Mouse (Mus musculus) erythroblast, embryonic 14.5 days (primary cell): ENCODE data around the gene B3gnt3. TPM values are rescaled to one million over a fixed set of nuclear protein-coding genes. Genes with fewer than 3 reads are reported as not detected.

Source experiments
- H3K27me3 ChIP-seq: 2 replicates; pipeline ENCODE4 v1.6.1; 2012; ENCODE audit warnings: inconsistent platforms; ENCODE audit not compliant: control insufficient read depth
- H3K36me3 ChIP-seq: 2 replicates; pipeline ENCODE4 v1.6.1; 2012; ENCODE audit warnings: mild to moderate bottlenecking, inconsistent platforms; ENCODE audit not compliant: control insufficient read depth
- H3K4me1 ChIP-seq: 2 replicates; pipeline ENCODE4 v1.6.1; 2012; ENCODE audit warnings: inconsistent platforms; ENCODE audit not compliant: control insufficient read depth
- H3K4me3 ChIP-seq: replicated peaks from 2 replicates; pipeline ENCODE3; 2012; ENCODE audit warnings: moderate library complexity, mild to moderate bottlenecking, inconsistent platforms
- H3K9me3 ChIP-seq: 2 replicates; pipeline ENCODE4 v1.6.1; 2012; ENCODE audit warnings: low read length, inconsistent platforms, mixed read lengths; ENCODE audit not compliant: control insufficient read depth
- GATA1 ChIP-seq: IDR thresholded peaks from 2 replicates; pipeline ENCODE4 v1.6.1; 2012; ENCODE audit warnings: low read length, inconsistent platforms, mixed read lengths
- TAL1 ChIP-seq: IDR thresholded peaks from 3 replicates; pipeline ENCODE4 v1.6.1; 2012; ENCODE audit warnings: low read length, inconsistent platforms, mixed read lengths
- polyA plus RNA-seq: library from polyadenylated mRNA; stranded (reverse); fragments of >175 nt; gene quantifications from 2 replicates; pipeline ENCODE4 v1.2.3, GENCODE M21; 2012

B3gnt3 gene
- polyA plus RNA-seq, 1 experiment, result 3.4 TPM

DNA sequence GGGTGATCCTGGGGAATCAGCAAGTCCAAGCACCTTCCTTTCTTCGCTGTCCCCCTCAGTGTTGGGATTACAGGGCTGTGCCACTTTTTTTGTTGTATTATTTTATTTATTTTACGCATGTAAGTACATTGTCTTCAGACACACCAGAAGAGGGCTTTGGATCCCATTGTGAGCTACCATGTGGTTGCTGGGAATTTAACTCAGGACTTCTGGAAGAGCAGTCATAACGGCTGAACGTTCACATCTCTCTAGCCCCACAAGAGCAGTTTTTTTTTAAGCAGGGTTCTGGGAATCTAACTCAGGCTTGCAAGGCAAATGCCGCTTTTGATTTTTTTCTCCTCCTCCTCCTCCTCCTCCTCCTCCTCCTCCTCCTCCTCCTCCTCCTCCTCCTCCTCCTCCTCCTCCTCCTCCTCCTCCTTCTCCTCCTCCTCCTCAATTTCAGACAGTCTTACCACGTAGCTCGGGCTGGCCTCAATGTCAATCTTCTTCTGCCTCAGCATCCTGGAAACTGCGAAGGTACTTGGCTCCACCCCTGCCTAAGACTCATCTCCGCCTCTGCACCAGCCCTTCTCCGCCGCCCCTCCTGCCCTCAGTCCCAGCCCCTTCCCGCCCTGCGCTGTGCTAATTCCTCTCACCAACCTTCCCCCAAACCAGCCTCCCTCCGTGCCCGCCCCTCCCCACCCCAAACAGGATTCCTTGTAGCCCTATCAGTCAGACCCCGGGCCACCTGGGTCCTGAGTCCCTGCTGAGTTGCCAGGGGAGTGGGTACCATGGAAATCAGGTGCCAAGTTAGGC lies 27.4 kb upstream of the B3gnt3 start:
- TF ChIP-seq GATA1, result no peak
- TF ChIP-seq TAL1, result no peak
- peaks cover 41% of the 10 kb centered on the region for H3K4me1 ChIP-seq
- H3K27me3 ChIP-seq, result peaks cover 42% of the 10 kb centered on the region
- H3K4me3 ChIP-seq, result no peak overlapping the region
- H3K9me3 ChIP-seq, result no peaks in the 10 kb centered on the region
- H3K36me3 ChIP-seq, result no peaks in the 10 kb centered on the region

DNA sequence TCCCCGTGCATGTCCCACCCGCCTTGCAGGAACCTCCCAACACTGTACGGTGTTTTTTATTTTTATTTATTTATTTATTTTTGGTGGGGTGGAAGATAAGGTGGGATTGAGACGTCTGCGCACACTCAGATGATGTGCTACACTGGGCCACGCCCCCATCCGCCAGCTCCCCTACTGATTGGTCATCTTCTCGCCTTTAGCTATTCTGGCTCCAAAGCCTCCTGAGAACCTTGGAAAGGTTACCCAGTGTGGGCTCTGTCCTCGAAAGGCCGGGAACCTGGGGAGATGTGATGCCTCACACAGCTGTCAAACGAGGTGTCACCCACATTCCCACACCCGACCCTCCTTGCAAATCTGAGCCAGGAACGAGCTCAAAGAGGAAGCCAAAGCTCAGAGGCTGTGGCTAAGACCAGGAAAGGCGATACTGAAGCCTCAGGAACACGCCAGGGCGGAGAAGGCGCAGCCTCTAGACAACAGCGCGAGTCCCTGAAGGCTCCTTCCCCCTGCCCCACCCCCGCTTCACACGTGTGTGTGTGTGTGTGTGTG lies 26.7 kb upstream of the B3gnt3 start:
- Histone ChIP-seq H3K4me3 (peak overlapping the region; percentile 44), H3K4me1 (peaks cover 48% of the 10 kb centered on the region), H3K36me3 (no peaks in the 10 kb centered on the region), H3K27me3 (peaks cover 42% of the 10 kb centered on the region), H3K9me3 (no peaks in the 10 kb centered on the region)
- TF ChIP-seq GATA1, result no peak
- no peak for TF ChIP-seq TAL1

DNA sequence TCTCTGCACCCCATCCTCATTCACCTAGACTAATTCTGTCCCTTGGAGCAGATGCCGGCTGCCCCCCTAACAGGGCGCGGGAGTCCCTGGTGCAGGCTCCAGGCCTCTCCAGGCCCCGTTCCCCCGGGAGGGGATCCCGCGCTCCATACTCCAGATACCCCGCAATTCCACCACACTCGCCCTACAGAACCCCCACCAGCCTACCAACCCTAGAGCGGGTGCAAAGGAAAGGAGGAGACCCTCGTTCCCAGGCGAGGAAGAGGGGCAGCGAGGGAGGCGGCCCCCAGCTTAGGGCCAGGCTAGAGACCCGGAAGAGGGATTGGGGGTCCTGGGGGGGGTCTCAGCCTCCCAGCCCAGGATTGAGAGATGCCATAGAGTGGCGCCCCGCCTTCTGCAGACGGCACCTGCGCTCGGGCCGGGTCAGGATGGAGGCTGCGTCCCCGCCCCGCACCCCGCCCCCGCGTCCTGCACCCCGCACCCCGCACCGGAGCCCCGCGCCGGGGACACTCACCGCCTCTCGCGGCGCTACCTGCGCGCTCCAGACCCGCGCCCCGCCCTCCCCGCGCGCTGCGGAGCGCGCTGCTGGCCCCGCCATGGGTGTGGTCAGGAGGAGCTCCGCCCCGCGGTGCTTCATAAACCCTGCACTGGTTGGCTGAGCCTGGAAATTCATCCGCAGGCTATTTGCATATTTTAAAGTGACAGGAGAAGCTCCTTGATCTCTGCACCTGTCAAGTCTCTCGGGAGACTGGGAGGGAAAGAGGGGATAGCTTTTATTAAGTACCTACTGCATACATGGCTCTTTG lies 23.7 kb upstream of the B3gnt3 start, which contains the start of gene Fcho1:
Gene Fcho1, minus strand, starts transcription at position 595 of the 803 bp plus-strand sequence.
- H3K27me3 ChIP-seq, result peaks cover 34% of the 10 kb centered on the region
- no peak for TF ChIP-seq TAL1
- TF ChIP-seq GATA1, result no peak
- H3K36me3 ChIP-seq, result peaks cover 20% of the 10 kb centered on the region
- peaks cover 74% of the 10 kb centered on the region for H3K4me1 ChIP-seq
- peak within 1 kb of the TSS; percentile 79 for H3K4me3 ChIP-seq
- no peaks in the 10 kb centered on the region for H3K9me3 ChIP-seq

DNA sequence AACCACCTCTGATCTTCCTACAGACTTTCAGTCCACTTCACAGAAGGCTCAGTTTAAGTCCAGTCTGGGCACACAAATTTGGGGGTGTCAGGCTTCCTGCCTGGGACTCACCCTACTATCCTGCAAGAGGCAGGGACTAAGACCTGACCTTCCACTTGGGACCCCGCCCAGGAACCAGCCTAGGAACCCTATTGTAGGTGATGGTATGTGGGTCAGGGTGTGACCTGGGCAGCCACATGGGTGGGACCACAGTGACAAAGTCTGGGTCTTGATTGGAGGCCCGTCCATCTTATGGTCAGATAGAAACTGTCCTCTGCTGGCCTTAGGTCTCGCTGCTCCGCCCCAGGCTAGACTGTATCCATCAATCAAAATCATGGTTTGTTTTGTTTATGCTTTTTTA lies 22.8 kb upstream of the B3gnt3 start:
- H3K9me3 ChIP-seq, result no peaks in the 10 kb centered on the region
- TF ChIP-seq GATA1 (no peak), TAL1 (no peak)
- H3K4me3 ChIP-seq, result peak overlapping the region; percentile 79
- H3K4me1 ChIP-seq, result peaks cover 81% of the 10 kb centered on the region
- H3K27me3 ChIP-seq, result peaks cover 28% of the 10 kb centered on the region
- H3K36me3 ChIP-seq, result peaks cover 30% of the 10 kb centered on the region

- Histone ChIP-seq H3K4me1 (peaks cover 75% of the 10 kb centered on the region), H3K36me3 (peaks cover 42% of the 10 kb centered on the region), H3K27me3 (peaks cover 15% of the 10 kb centered on the region), H3K4me3 (peak overlapping the region; percentile 79), H3K9me3 (no peaks in the 10 kb centered on the region)
- TF ChIP-seq GATA1, result no peak
These were observed 21.5 kb upstream of the B3gnt3 start for GRCm38 (mm10) chr8:71723047-71723551.

DNA sequence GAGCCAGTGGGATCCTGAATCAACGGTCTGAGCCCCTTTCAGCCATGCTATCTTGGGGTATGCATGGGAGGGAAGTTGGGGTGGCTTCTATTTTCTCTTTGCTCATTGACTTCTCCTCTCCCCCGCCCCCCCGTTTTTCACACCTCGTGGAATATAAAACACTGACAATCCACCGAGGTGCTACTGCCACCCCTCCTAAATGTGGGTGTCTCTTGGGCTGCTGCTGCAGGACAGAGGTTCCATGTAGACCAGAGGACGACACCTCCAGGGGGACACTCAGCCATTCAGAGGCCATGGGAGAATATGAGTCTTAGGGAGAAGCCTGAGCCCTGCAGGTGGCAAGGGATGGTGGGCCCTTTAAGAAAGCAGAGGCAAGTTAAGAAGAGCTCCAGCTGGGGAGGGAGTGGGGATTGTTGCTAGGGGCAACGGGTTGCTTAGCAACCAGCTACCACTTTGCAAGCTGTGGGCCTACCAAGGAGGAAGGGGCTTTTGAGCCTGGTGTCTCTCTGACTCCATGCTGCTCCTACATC lies 18.4 kb upstream of the B3gnt3 start:
- H3K4me3 ChIP-seq, result no peak overlapping the region
- TF ChIP-seq GATA1 (no peak), TAL1 (no peak)

DNA sequence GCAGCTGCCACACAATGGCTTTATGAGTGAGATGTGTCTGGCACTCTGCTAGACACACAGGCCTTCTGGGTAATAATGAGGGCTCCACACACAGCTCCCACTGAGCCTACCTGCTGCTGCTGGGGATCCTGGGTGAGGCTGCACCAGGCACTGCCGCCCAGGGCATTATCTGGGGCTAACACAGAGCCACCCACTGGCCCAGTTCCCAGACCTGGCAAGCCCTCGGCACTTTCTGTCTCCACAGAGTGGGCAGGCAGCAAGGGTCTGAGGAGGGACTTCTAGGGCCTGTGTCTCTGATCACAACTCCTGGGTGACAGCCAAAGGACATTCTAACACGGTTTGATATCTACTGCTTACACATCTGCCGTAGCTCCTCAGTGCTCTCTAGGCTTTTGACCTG lies 17.6 kb upstream of the B3gnt3 start:
- H3K9me3 ChIP-seq, result no peaks in the 10 kb centered on the region
- H3K4me1 ChIP-seq, result peaks cover 49% of the 10 kb centered on the region
- no peak for TF ChIP-seq TAL1
- TF ChIP-seq GATA1, result no peak
- no peaks in the 10 kb centered on the region for H3K27me3 ChIP-seq
- H3K4me3 ChIP-seq, result no peak overlapping the region
- peaks cover 79% of the 10 kb centered on the region for H3K36me3 ChIP-seq

More for the DNA sequence above, 18.4 kb upstream of the B3gnt3 start:
- H3K9me3 ChIP-seq, result no peaks in the 10 kb centered on the region
- peaks cover 72% of the 10 kb centered on the region for H3K36me3 ChIP-seq
- peaks cover 2% of the 10 kb centered on the region; the same call in 1 of the 2 replicates for H3K27me3 ChIP-seq
- H3K4me1 ChIP-seq, result peaks cover 57% of the 10 kb centered on the region

GRCm38 (mm10) chr8:71718252-71718651 lies 16.7 kb upstream of the B3gnt3 start:
- H3K36me3 ChIP-seq, result peaks cover 89% of the 10 kb centered on the region
- H3K4me3 ChIP-seq, result no peak overlapping the region
- H3K27me3 ChIP-seq, result no peaks in the 10 kb centered on the region
- TF ChIP-seq TAL1, result no peak
- TF ChIP-seq GATA1, result no peak
- H3K9me3 ChIP-seq, result no peaks in the 10 kb centered on the region
- H3K4me1 ChIP-seq, result peaks cover 39% of the 10 kb centered on the region

DNA sequence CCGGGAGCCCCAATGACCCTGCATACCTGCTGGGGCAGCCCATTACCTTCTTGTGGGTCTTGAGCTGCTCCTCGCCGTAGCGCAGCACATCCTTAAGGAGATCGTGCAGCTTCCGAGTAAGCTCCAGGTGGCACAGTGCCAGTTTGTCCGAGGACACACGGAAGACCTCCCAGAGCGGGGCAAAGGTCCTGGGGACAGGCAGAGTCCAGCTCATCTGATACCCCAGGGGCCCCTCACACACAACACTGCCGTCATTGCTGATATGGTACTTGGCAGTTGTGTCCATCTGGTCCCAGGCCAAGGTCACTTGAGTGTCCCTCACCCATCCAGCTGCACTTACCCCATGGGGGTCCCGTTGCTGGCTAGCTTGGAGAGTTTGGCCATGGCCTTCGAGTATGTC lies 15.5 kb upstream of the B3gnt3 start:
- Histone ChIP-seq H3K36me3 (peaks cover 98% of the 10 kb centered on the region), H3K9me3 (no peaks in the 10 kb centered on the region), H3K4me1 (peaks cover 28% of the 10 kb centered on the region), H3K27me3 (no peaks in the 10 kb centered on the region), H3K4me3 (no peak overlapping the region)
- TF ChIP-seq GATA1 (no peak), TAL1 (no peak)
